Mouse (Mus musculus): ENCODE results near the gene Pakap. TPM values are rescaled to one million over a fixed set of nuclear protein-coding genes. Genes with fewer than 3 reads are reported as not detected.

The Pakap gene
- polyA plus RNA-seq, 1 experiment from 2014 or later: 10.5 TPM

DNA sequence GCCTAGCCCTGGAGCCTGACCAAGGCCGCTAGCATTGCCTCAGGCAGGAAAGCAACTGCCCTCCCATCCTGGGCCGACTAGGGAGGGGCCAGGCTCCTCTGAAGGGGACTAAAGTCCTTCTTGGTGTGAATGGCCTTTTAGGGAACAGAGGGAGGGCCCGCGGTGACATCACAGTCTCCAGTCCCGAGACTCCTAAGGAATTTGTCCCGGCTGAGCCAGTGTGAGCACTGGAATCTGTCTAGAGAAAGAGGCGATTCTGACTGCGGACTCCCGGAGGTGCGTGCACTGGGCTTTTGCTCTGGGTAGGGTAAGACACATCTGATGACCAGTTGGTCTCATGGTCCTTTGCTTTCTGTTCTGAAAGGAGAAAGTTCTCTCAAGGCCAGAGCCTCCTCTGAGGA is 277.1 kb downstream of the Pakap start:
- Histone ChIP-seq H3K4me1 (replicated peaks) (peaks cover 25% of the 10 kb centered on the region), H3K4me2 (peak overlapping the region; percentile 42), H3K36me3 (no peaks in the 10 kb centered on the region), H3K27me3 (0 out of 2 replicates have a peak, but pooled peaks cover 2% of the 10 kb centered on the region), H3K9ac (0 out of 2 replicates have a peak overlapping the region, but pooled peaks have one; percentile 4), H3K27ac (replicated peaks) (peak overlapping the region; percentile 71), H3K4me3 (peak overlapping the region; percentile 27), H3K9me3 (no peaks in the 10 kb centered on the region)
- 12% methylated on average over 10 of the region's 10 CpGs for WGBS
- peak; percentile 73 for ATAC-seq (ENCODE audit: low FRiP score, low read depth)

GRCm38 (mm10) chr4:57845541-57846210 is 277.7 kb downstream of the Pakap start:
- Histone ChIP-seq H3K4me3 (peak overlapping the region; percentile 27), H3K4me2 (peak overlapping the region; percentile 42), H3K36me3 (no peaks in the 10 kb centered on the region), H3K27ac (replicated peaks) (peak overlapping the region; percentile 71), H3K9me3 (no peaks in the 10 kb centered on the region), H3K27me3 (0 out of 2 replicates have a peak, but pooled peaks cover 2% of the 10 kb centered on the region), H3K4me1 (replicated peaks) (peaks cover 25% of the 10 kb centered on the region), H3K9ac (peak overlapping the region; percentile 4; the same call in 1 of the 2 replicates)
- 18% methylated on average over 12 of the region's 12 CpGs for WGBS
- ATAC-seq (ENCODE audit: low FRiP score, low read depth): no peak

- WGBS: 47% methylated on average over 12 of the region's 12 CpGs
- H3K27ac ChIP-seq (replicated peaks): peak overlapping the region; percentile 71
- peaks cover 28% of the 10 kb centered on the region for H3K4me1 ChIP-seq (replicated peaks)
- H3K36me3 ChIP-seq: no peaks in the 10 kb centered on the region
- H3K27me3 ChIP-seq: 0 out of 2 replicates have a peak, but pooled peaks cover 2% of the 10 kb centered on the region
- ATAC-seq (ENCODE audit: low FRiP score, low read depth): no peak
- H3K9ac ChIP-seq: no peak overlapping the region
- no peaks in the 10 kb centered on the region for H3K9me3 ChIP-seq
- H3K4me3 ChIP-seq: peak overlapping the region; percentile 27
- peak overlapping the region; percentile 42 for H3K4me2 ChIP-seq
These were observed 278.5 kb downstream of the Pakap start for GRCm38 (mm10) chr4:57846381-57846990.

- 28% methylated on average over 8 of the region's 8 CpGs for WGBS
- Histone ChIP-seq H3K4me3 (no peak overlapping the region), H3K4me2 (peak overlapping the region; percentile 42), H3K27me3 (0 out of 2 replicates have a peak, but pooled peaks cover 2% of the 10 kb centered on the region), H3K9me3 (no peaks in the 10 kb centered on the region), H3K27ac (replicated peaks) (peak overlapping the region; percentile 71), H3K36me3 (no peaks in the 10 kb centered on the region), H3K9ac (no peak overlapping the region), H3K4me1 (replicated peaks) (peaks cover 31% of the 10 kb centered on the region)
- no peak for ATAC-seq (ENCODE audit: low FRiP score, low read depth)
These were observed 279.0 kb downstream of the Pakap start for GRCm38 (mm10) chr4:57846991-57847422.

GRCm38 (mm10) chr4:57847676-57848075 is 279.7 kb downstream of the Pakap start:
- Histone ChIP-seq H3K27me3 (0 out of 2 replicates have a peak, but pooled peaks cover 2% of the 10 kb centered on the region), H3K27ac (replicated peaks) (peak overlapping the region; percentile 71), H3K9me3 (no peaks in the 10 kb centered on the region), H3K4me1 (replicated peaks) (peaks cover 35% of the 10 kb centered on the region), H3K36me3 (no peaks in the 10 kb centered on the region), H3K4me2 (peak overlapping the region; percentile 42), H3K4me3 (no peak overlapping the region), H3K9ac (no peak overlapping the region)
- WGBS: 85% methylated on average over 3 of the region's 3 CpGs
- no peak for ATAC-seq (ENCODE audit: low FRiP score, low read depth)

GRCm38 (mm10) chr4:57849465-57849864 is 281.5 kb downstream of the Pakap start:
- Histone ChIP-seq H3K27me3 (no peaks in the 10 kb centered on the region), H3K4me1 (replicated peaks) (peaks cover 37% of the 10 kb centered on the region), H3K4me2 (no peak overlapping the region), H3K36me3 (no peaks in the 10 kb centered on the region), H3K4me3 (no peak overlapping the region), H3K9ac (no peak overlapping the region), H3K9me3 (no peaks in the 10 kb centered on the region), H3K27ac (replicated peaks) (no peak overlapping the region)
- whole genome bisulfite sequencing: 84% methylated on average over 6 of the region's 6 CpGs
- no peak for ATAC-seq (ENCODE audit: low FRiP score, low read depth)

DNA sequence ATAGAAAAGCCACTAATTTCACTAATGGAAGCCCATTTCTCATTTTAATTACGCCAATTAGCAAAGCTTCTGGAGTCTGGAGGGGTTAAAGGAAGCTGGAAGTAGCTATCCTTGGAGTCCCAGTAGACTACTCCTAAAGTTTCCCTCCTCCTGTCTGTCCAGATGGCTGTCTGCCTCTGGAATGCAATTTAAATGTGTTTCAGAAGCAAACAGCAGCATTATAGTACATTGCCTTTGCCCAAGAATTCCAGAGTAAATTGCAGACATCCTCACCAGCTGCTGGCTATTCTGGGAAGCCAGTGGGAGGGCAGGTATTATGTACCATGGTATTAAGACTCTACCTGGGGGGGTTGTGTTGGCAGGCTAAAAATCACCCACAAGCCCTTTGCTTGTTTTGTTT is 283.8 kb downstream of the Pakap start:
- 73% methylated on average over 1 of the region's 1 CpGs for WGBS
- Histone ChIP-seq H3K4me2 (no peak overlapping the region), H3K9me3 (no peaks in the 10 kb centered on the region), H3K36me3 (peaks cover 16% of the 10 kb centered on the region), H3K27ac (replicated peaks) (no peak overlapping the region), H3K4me1 (replicated peaks) (peaks cover 23% of the 10 kb centered on the region), H3K27me3 (no peaks in the 10 kb centered on the region), H3K9ac (no peak overlapping the region), H3K4me3 (no peak overlapping the region)
- ATAC-seq (ENCODE audit: low FRiP score, low read depth): no peak

DNA sequence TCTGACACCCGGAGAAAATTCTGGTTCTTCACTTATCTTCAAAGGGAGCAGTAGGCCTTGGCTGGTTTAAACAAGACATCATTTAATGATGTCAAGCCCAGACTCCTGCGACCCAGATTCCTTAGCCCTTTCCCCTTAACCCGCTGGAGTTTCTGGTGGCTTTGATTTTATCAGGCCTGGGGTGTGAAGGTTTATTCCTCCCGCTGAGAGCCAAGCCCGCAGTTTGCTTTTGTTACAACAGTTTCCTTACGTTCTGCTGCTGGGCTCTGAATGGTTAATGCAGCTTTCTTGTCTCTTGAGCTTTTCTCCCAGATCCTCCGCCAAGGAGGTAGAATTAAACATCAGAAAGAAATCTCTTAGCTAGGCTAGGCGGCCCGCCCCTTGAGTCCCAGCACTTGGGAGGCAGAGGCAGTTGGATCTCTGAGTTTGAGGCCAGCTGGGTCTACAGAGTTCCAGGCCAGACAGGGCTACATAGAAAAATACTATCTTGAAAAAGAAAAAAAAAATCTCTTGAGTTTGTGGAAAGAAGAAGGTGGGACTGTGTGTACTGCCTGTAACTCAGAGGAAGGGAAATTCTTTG is 284.6 kb downstream of the Pakap start:
- Histone ChIP-seq H3K27me3 (no peaks in the 10 kb centered on the region), H3K4me1 (replicated peaks) (peaks cover 15% of the 10 kb centered on the region), H3K9me3 (no peaks in the 10 kb centered on the region), H3K36me3 (peaks cover 21% of the 10 kb centered on the region), H3K27ac (replicated peaks) (no peak overlapping the region), H3K9ac (no peak overlapping the region), H3K4me2 (no peak overlapping the region), H3K4me3 (no peak overlapping the region)
- no peak for ATAC-seq (ENCODE audit: low FRiP score, low read depth)
- 41% methylated on average over 9 of the region's 9 CpGs for WGBS

- Histone ChIP-seq H3K27me3 (no peaks in the 10 kb centered on the region), H3K9me3 (no peaks in the 10 kb centered on the region), H3K36me3 (peaks cover 21% of the 10 kb centered on the region), H3K4me3 (no peak overlapping the region), H3K4me1 (replicated peaks) (peaks cover 12% of the 10 kb centered on the region), H3K27ac (replicated peaks) (no peak overlapping the region), H3K4me2 (no peak overlapping the region), H3K9ac (no peak overlapping the region)
- WGBS: 90% methylated on average over 6 of the region's 6 CpGs
- no peak for ATAC-seq (ENCODE audit: low FRiP score, low read depth)
These were observed 286.2 kb downstream of the Pakap start for GRCm38 (mm10) chr4:57854181-57854580.

GRCm38 (mm10) chr4:57855281-57855941 is 287.4 kb downstream of the Pakap start:
- Histone ChIP-seq H3K4me3 (no peak overlapping the region), H3K27ac (replicated peaks) (no peak overlapping the region), H3K36me3 (peaks cover 21% of the 10 kb centered on the region), H3K9me3 (no peaks in the 10 kb centered on the region), H3K4me2 (no peak overlapping the region), H3K4me1 (replicated peaks) (peaks cover 12% of the 10 kb centered on the region), H3K9ac (no peak overlapping the region), H3K27me3 (no peaks in the 10 kb centered on the region)
- no peak for ATAC-seq (ENCODE audit: low FRiP score, low read depth)
- WGBS: 89% methylated on average over 18 of the region's 18 CpGs

GRCm38 (mm10) chr4:57856673-57857072 is 288.7 kb downstream of the Pakap start:
- Histone ChIP-seq H3K9ac (no peak overlapping the region), H3K4me3 (no peak overlapping the region), H3K27me3 (no peaks in the 10 kb centered on the region), H3K27ac (replicated peaks) (no peak overlapping the region), H3K36me3 (peaks cover 21% of the 10 kb centered on the region), H3K4me1 (replicated peaks) (peaks cover 7% of the 10 kb centered on the region; the same call in 1 of the 2 replicates), H3K9me3 (no peaks in the 10 kb centered on the region), H3K4me2 (no peak overlapping the region)
- no peak for ATAC-seq (ENCODE audit: low FRiP score, low read depth)
- 96% methylated on average over 10 of the region's 10 CpGs for WGBS

- Histone ChIP-seq H3K9me3 (no peaks in the 10 kb centered on the region), H3K4me2 (no peak overlapping the region), H3K27me3 (no peaks in the 10 kb centered on the region), H3K27ac (replicated peaks) (no peak overlapping the region), H3K36me3 (peaks cover 18% of the 10 kb centered on the region), H3K9ac (no peak overlapping the region), H3K4me3 (no peak overlapping the region), H3K4me1 (replicated peaks) (no peaks in the 10 kb centered on the region; the same call in 1 of the 2 replicates)
- WGBS: 90% methylated on average over 6 of the region's 6 CpGs
- ATAC-seq (ENCODE audit: low FRiP score, low read depth): no peak
These were observed 292.2 kb downstream of the Pakap start for GRCm38 (mm10) chr4:57860204-57860611.
